Mouse (Mus musculus) olfactory bulb, adult 2 months (tissue): ENCODE results near the gene Gm49027. TPM values are rescaled to one million over a fixed set of nuclear protein-coding genes. Genes with fewer than 3 reads are reported as not detected.

Source experiments
- H3K27ac ChIP-seq: fragments of 200-500 bp; 2 replicates; pipeline ENCODE4 v1.5.1; 2012; ENCODE audit warnings: low read depth, low read length; ENCODE audit not compliant: insufficient read depth
- H3K4me1 ChIP-seq: fragments of 200-500 bp; 2 replicates; pipeline ENCODE4 v1.6.1; 2012; ENCODE audit warnings: low read length; ENCODE audit not compliant: control insufficient read depth, insufficient read depth
- H3K4me3 ChIP-seq: fragments of 200-500 bp; 2 replicates; pipeline ENCODE4 v1.5.1; 2012; ENCODE audit warnings: mild to moderate bottlenecking, low read depth, low read length, moderate library complexity; ENCODE audit not compliant: insufficient read depth
- CTCF ChIP-seq: fragments of 200-500 bp; IDR thresholded peaks from 2 replicates; pipeline ENCODE4 v1.5.1; 2012; ENCODE audit warnings: low read depth, mild to moderate bottlenecking, low read length, moderate library complexity; ENCODE audit not compliant: insufficient read depth
- POLR2A ChIP-seq: fragments of 200-500 bp; IDR thresholded peaks from 2 replicates; pipeline ENCODE4 v1.6.1; 2012; ENCODE audit warnings: mild to moderate bottlenecking, low read depth, low read length, moderate library complexity; ENCODE audit not compliant: insufficient read depth
- WGBS: fragments of 180-500 bp; shearing (Covaris S2); methylation state at CpG from one replicate; pipeline ENCODE4 v1.1.7; 2018; 5-methylcytosine and 5-hydroxymethylcytosine counted together
- polyA plus RNA-seq: library from polyadenylated mRNA; stranded (reverse); fragments of >200 nt; gene quantifications from 2 replicates; pipeline ENCODE4 v1.2.4, GENCODE M21; 2012; ENCODE audit warnings: low replicate concordance; ENCODE audit not compliant: missing spikeins, insufficient read depth, insufficient read length

Gene Gm49027
- polyA plus RNA-seq = not detected in 2 replicates

DNA sequence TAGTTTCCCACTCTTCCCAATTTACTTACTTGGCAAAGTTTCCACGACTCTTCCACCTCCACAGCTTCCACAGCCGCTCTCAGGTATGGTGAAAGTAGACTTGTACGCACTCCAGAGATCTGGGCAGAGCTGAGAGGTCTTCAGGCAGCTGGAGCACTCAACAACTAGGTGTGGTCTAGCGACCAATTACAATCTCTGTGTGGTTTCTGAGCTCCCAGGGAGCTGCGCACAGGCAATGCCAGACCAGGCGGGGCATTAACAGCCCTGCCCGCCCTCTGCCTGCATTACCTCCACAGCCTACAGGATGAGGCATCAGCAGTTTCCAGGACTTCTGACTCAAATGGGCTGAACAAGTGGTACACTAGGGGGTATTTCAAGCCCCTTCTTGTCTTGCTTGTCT is at the start of gene Gm49027:
Gene Gm49027 (minus strand): TSS at position 208 of the 400 bp plus-strand sequence.
- Histone ChIP-seq H3K4me3 (peak within 1 kb of the TSS; percentile 90), H3K4me1 (peaks cover 8% of the 10 kb centered on the region), H3K27ac (no peak within 1 kb of the TSS)
- no peak for TF ChIP-seq CTCF
- no peak for TF ChIP-seq POLR2A
- 86% methylated on average over 7 of the region's 7 CpGs for WGBS

DNA sequence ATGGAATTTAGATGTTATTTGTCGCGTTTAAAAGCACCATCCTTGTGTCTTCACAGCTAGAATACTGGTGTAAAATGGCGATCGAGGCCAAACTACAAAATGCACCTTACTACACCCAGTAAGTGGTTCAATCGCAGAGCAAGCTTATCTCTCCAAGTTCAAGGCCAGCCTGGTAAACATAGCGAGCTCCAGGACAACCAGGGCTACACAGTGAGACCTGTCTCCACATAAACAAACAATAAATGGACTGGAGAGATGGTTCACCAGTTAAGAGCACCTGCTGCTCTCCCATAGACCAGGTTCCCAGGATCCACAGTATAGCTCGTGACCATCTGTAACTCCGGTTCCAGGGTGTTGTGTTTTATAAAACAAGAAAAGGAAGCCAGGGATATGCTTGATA is 48.1 kb upstream of the Gm49027 start:
- TF ChIP-seq CTCF (no peak), POLR2A (no peak)
- peaks cover 8% of the 10 kb centered on the region for H3K4me1 ChIP-seq
- H3K4me3 ChIP-seq = peak overlapping the region; percentile 76
- no peak overlapping the region for H3K27ac ChIP-seq
- 63% methylated on average over 8 of the region's 8 CpGs for WGBS

DNA sequence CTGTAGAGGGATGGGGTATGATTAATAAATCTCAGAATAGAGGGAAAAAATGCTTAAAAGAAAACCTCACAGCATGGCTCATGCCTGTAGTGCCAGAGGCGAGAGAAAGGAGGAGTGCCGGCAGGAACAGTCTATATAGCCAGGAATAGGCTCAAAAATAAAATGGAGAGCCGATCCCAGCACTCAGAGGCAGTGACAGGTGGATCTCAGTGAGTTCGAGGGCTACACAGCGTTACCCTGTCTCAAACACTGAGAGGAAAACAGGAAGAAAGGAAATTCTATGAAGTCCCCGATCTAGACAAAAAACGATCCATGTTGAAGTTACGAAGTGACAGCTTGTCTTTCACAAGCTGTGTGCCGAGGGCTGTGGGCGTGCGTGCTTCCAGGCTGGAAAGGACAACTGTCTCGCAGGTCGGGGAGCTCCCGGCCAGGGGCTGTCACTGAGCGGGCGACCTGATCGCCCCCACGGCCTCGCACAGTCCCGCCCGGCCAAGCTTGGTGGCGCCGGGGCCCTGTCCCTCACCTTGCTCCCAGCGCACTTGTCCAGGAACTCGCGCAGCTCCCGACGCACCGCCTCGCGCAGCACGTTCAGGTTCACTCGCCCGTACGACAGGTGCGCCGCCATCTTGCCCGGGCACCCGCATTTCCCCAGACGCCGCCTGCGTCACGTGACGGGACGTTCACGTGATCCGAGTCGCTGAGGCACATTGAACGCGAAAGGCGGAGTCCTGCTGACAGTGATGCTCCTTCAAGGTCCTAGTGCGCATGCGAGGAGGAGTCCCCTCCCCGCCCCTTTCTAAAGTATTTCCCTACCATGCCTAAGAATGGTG is 47.3 kb upstream of the Gm49027 start, which contains the start of gene Vps33a:
Gene Vps33a (minus strand): TSS at position 682 of the 830 bp plus-strand sequence.
- under 1% methylated on average over 54 of the region's 54 CpGs for WGBS
- H3K4me1 ChIP-seq = peaks cover 11% of the 10 kb centered on the region

GRCm38 (mm10) chr5:123561128-123561527 is 35.8 kb upstream of the Gm49027 start:
- Histone ChIP-seq H3K4me3 (no peak overlapping the region), H3K27ac (no peak overlapping the region), H3K4me1 (no peaks in the 10 kb centered on the region)
- TF ChIP-seq CTCF = no peak
- 89% methylated on average over 11 of the region's 11 CpGs for WGBS

More for the DNA sequence above, 47.3 kb upstream of the Gm49027 start, which contains the start of gene Vps33a:
- H3K27ac ChIP-seq = peak within 1 kb of the TSS; percentile 18
- TF ChIP-seq CTCF (no peak), POLR2A (peak; percentile 87)
- H3K4me3 ChIP-seq = peak within 1 kb of the TSS; percentile 76

- WGBS = 92% methylated on average over 8 of the region's 8 CpGs
- no peak for TF ChIP-seq POLR2A
- no peak for TF ChIP-seq CTCF
Observed at GRCm38 (mm10) chr5:123559588-123559987, 34.3 kb upstream of the Gm49027 start.

DNA sequence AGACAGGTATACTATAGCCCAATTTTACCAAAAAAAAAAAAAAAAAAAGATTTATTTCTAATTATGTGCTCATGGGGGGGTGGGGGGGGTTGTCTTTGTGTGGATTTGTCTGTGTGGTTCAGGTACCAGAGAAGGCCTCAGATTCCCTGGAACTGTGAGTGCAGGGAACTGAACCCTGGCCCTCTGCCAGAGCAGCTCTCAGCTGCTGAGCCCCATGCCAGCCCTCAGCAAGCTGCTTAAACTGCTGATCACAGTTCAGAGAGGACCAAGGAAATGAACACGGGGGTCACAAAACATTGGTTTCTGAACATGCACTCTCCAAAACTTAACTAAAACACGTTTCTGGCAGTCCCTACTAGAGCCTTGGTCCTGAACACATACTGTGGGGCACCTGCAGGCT is 31.2 kb upstream of the Gm49027 start:
- Histone ChIP-seq H3K4me3 (no peak overlapping the region), H3K4me1 (no peaks in the 10 kb centered on the region), H3K27ac (no peak overlapping the region)
- 25% methylated on average over 2 of the region's 2 CpGs for WGBS
- no peak for TF ChIP-seq POLR2A
- TF ChIP-seq CTCF = no peak

More at GRCm38 (mm10) chr5:123559588-123559987, 34.3 kb upstream of the Gm49027 start:
- Histone ChIP-seq H3K4me1 (no peaks in the 10 kb centered on the region), H3K27ac (no peak overlapping the region), H3K4me3 (no peak overlapping the region)

GRCm38 (mm10) chr5:123555693-123556092 is 30.4 kb upstream of the Gm49027 start:
- no peak overlapping the region for H3K27ac ChIP-seq
- 93% methylated on average over 7 of the region's 7 CpGs for WGBS
- no peaks in the 10 kb centered on the region for H3K4me1 ChIP-seq
- no peak overlapping the region for H3K4me3 ChIP-seq
- TF ChIP-seq CTCF (no peak), POLR2A (no peak)

- no peaks in the 10 kb centered on the region for H3K4me1 ChIP-seq
- no peak overlapping the region for H3K27ac ChIP-seq
- no peak overlapping the region for H3K4me3 ChIP-seq
- WGBS = 92% methylated on average over 10 of the region's 10 CpGs
- TF ChIP-seq POLR2A (no peak), CTCF (no peak)
Observed at GRCm38 (mm10) chr5:123533801-123534200, 8.5 kb upstream of the Gm49027 start.

GRCm38 (mm10) chr5:123530056-123530455 is 4.8 kb upstream of the Gm49027 start:
- TF ChIP-seq CTCF (no peak), POLR2A (no peak)
- WGBS = 88% methylated on average over 8 of the region's 8 CpGs
- no peak overlapping the region for H3K27ac ChIP-seq
- no peaks in the 10 kb centered on the region for H3K4me1 ChIP-seq
- H3K4me3 ChIP-seq = no peak overlapping the region
